Mouse (Mus musculus) bone marrow, adult 2 months (tissue): ENCODE data around the gene Sec13. TPM values are rescaled to one million over a fixed set of nuclear protein-coding genes. Genes with fewer than 3 reads are reported as not detected.

Source experiments
- H3K27ac ChIP-seq: fragments of 200-500 bp; 2 replicates; pipeline ENCODE4 v1.5.1; 2012; ENCODE audit warnings: low read depth, mild to moderate bottlenecking, control low read depth, inconsistent platforms, low read length; ENCODE audit not compliant: control insufficient read depth, poor library complexity, insufficient read depth
- H3K4me1 ChIP-seq: fragments of 200-500 bp; 2 replicates; pipeline ENCODE4 v1.6.1; 2011; ENCODE audit warnings: low read length; ENCODE audit not compliant: control insufficient read depth, insufficient read depth
- H3K4me3 ChIP-seq: fragments of 200-500 bp; replicated peaks from 2 replicates; pipeline ENCODE3; 2011; ENCODE audit warnings: mild to moderate bottlenecking, low read depth, low read length, control low read depth; ENCODE audit not compliant: control insufficient read depth
- CTCF ChIP-seq: fragments of 200-500 bp; IDR thresholded peaks from 2 replicates; pipeline ENCODE4 v1.5.1; 2011; ENCODE audit warnings: low read length, control low read depth; ENCODE audit not compliant: control insufficient read depth, insufficient read depth
- POLR2A ChIP-seq: fragments of 200-500 bp; IDR thresholded peaks from 2 replicates; pipeline ENCODE4 v1.6.1; 2011; ENCODE audit warnings: low read depth, mild to moderate bottlenecking, control low read depth, low read length, borderline replicate concordance; ENCODE audit not compliant: control insufficient read depth
- WGBS: fragments of 180-500 bp; shearing (Covaris S2); methylation state at CpG from one replicate; pipeline ENCODE4 v1.1.7; 2018; 5-methylcytosine and 5-hydroxymethylcytosine counted together
- polyA plus RNA-seq: library from polyadenylated mRNA; stranded (reverse); fragments of >200 nt; gene quantifications from 2 replicates; pipeline ENCODE4 v1.2.4, GENCODE M21; 2011; ENCODE audit warnings: low replicate concordance; ENCODE audit not compliant: missing spikeins, insufficient read depth, insufficient read length

The Sec13 gene
- polyA plus RNA-seq, 1 experiment, result 56.3 TPM

- Histone ChIP-seq H3K4me3 (no peak overlapping the region), H3K4me1 (peaks cover 7% of the 10 kb centered on the region), H3K27ac (no peak overlapping the region)
- WGBS, result 3% methylated on average over 4 of the region's 4 CpGs
- TF ChIP-seq CTCF (peak; percentile 96), POLR2A (no peak)
Measured at GRCm38 (mm10) chr6:113681271-113681670, 59.3 kb downstream of the Sec13 start.

DNA sequence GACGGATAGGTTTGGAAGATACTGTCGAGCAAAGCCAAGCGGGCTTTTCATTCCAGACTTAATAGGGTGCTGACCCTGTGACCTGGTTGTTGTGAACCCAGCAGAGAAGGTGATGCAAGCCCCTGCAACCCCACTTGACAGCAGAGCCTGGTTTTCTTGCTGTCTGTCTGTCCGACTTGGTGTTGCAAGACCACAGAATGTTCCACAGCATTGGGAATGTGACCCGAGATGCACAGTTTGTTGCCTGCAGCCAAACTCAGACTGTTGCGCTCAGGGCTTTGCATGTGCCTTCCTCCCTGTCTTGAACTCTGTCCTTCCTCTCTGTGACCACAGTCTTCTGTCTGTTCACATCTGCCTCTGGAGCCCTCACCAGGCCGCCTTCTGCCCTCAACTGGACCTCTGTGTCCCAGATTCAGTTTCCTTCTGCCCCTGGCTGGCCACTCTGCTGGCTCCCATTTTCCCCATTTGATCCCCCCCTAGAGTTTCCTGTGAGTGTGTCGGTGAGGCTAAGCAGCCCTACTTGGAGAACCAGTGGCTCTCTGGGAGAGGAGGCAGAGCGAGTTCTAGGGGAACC, 60.5 kb downstream of the Sec13 start:
- peaks cover 7% of the 10 kb centered on the region for H3K4me1 ChIP-seq
- 33% methylated on average over 9 of the region's 9 CpGs for WGBS
- H3K4me3 ChIP-seq, result no peak overlapping the region
- H3K27ac ChIP-seq, result peak overlapping the region; percentile 42; the same call in 1 of the 2 replicates
- TF ChIP-seq CTCF (0 out of 2 replicates have a peak, but pooled peaks have one; percentile 2), POLR2A (no peak)

DNA sequence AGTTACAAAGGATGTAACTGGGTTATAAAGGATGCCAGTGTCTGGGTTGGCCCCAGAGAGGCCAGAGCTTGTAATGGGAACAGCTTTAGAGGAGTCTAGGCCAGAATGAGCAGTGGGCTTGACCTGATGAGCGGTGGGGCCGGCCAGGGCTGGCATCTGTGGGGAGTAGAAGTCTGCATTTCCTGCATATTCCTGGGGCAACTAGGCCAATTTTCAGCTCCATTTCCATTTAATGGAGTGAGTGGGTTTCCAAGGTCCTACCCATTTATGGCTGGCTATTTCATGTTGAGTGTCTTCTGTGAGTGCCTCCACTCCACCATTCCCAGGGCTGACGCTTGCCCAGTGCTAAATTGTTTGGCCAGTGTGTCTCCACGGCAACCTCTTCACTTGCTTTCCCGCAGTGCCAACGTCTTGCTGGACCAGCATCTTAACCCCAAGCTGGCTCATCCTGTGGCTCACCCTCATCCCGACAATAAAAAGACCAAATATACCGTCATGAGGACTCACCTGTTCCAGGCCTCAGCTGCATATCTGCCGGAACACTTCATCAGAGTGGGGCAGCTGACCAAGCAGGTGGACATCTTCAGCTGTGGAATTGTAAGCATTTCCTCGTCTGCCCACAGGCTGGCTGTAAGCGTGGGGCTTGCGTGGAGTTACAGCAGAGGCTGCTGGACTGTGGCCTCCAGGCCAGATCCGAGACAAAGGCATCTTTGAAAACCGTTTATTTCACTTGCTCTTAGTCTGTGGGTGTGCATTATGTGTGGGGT, 62.1 kb downstream of the Sec13 start:
- H3K27ac ChIP-seq, result no peak overlapping the region
- WGBS, result 84% methylated on average over 14 of the region's 14 CpGs
- peaks cover 7% of the 10 kb centered on the region for H3K4me1 ChIP-seq
- no peak overlapping the region for H3K4me3 ChIP-seq
- no peak for TF ChIP-seq CTCF
- no peak for TF ChIP-seq POLR2A

Other genes with a start within 250 kb of the Sec13 start
- gene Prrt3, start 238.8 kb downstream of the Sec13 start, polyA plus RNA-seq, result 0.80 TPM in 1 of 2 replicates, not detected in the other
- 16.7 and 30.2 TPM in 2 replicates for gene Emc3, start 209.1 kb downstream of the Sec13 start, polyA plus RNA-seq
- 11.0 and 13.2 TPM in 2 replicates for gene Fancd2, start 209.1 kb downstream of the Sec13 start, polyA plus RNA-seq
- gene Fancd2os, start 140.0 kb downstream of the Sec13 start, polyA plus RNA-seq, result not detected in 2 replicates
- gene Brk1, start 136.0 kb downstream of the Sec13 start, polyA plus RNA-seq, result 65.5 and 112 TPM in 2 replicates
- gene Vhl, start 116.8 kb downstream of the Sec13 start, polyA plus RNA-seq, result 38.5 and 66.7 TPM in 2 replicates
- gene Irak2, start 102.3 kb downstream of the Sec13 start, polyA plus RNA-seq, result 10.0 and 11.9 TPM in 2 replicates
- gene Tatdn2, start 43.7 kb downstream of the Sec13 start, polyA plus RNA-seq, result 61.3 and 112 TPM in 2 replicates
- not detected in 2 replicates for gene Ghrl, start 20.9 kb downstream of the Sec13 start, polyA plus RNA-seq